Mouse (Mus musculus) kidney, adult 2 months (tissue): ENCODE measurements around the gene Samhd1.

ENCODE experiments used
- CTCF ChIP-seq: fragments of 200-500 bp; conservative IDR thresholded peaks from 2 replicates; pipeline ENCODE4 v1.5.1; 2011; ENCODE audit warnings: low read depth, mild to moderate bottlenecking, control low read depth, low read length, moderate library complexity, mixed read lengths; ENCODE audit not compliant: insufficient read depth, insufficient read length
- POLR2A ChIP-seq: fragments of 200-500 bp; IDR thresholded peaks from one replicate; pipeline ENCODE4 v1.6.1; 2011; ENCODE audit warnings: low read depth, low read length, control low read depth

- TF ChIP-seq CTCF (no peak), POLR2A (no peak)
Measured at GRCm38 (mm10) chr2:157079701-157080180, 55.3 kb downstream of the Samhd1 start.
